Mouse (Mus musculus) heart, embryonic 12.5 days (tissue): Measurements from ENCODE around the gene Epb42. TPM values are rescaled to one million over a fixed set of nuclear protein-coding genes. Genes with fewer than 3 reads are reported as not detected.
A peak's percentile ranks its signal among the peaks of the same experiment; 100 is the strongest.
"Not testable (repeated sequence)": the region's sequence is repeated elsewhere in the genome, so short reads cannot be mapped to it uniquely, and the experiment has no call there.

Source experiments
- ATAC-seq: fragments of 200-750 bp; cut with Nextera tagmentation; 2 replicates; pipeline ENCODE4 v1.8.0; 2017; ENCODE audit warnings: moderate TSS enrichment, moderate library complexity; ENCODE audit not compliant: insufficient number of reproducible peaks, low FRiP score
- H3K27ac ChIP-seq: fragments of 300-500 bp; sonication (generic); 2 replicates; pipeline ENCODE4 v1.5.1; 2016; ENCODE audit warnings: mild to moderate bottlenecking, moderate library complexity; ENCODE audit not compliant: poor library complexity, severe bottlenecking
- H3K27me3 ChIP-seq: fragments of 300-500 bp; sonication (generic); replicated peaks from 2 replicates; pipeline ENCODE4 v1.6.1; 2016; ENCODE audit warnings: mild to moderate bottlenecking, moderate library complexity
- H3K36me3 ChIP-seq: fragments of 300-500 bp; sonication (generic); 2 replicates; pipeline ENCODE4 v1.6.1; 2016; ENCODE audit warnings: mild to moderate bottlenecking, moderate library complexity
- H3K4me1 ChIP-seq: fragments of 300-500 bp; sonication (generic); replicated peaks from 2 replicates; pipeline ENCODE4 v1.6.1; 2016; ENCODE audit warnings: mild to moderate bottlenecking
- H3K4me2 ChIP-seq: fragments of 300-500 bp; sonication (generic); 2 replicates; pipeline ENCODE4 v1.6.1; 2016; ENCODE audit warnings: mild to moderate bottlenecking, moderate library complexity
- H3K4me3 ChIP-seq: fragments of 300-500 bp; sonication (generic); 2 replicates; pipeline ENCODE4 v1.5.1; 2016; ENCODE audit warnings: mild to moderate bottlenecking
- H3K9ac ChIP-seq: fragments of 300-500 bp; sonication (generic); 2 replicates; pipeline ENCODE4 v1.6.1; 2016; ENCODE audit warnings: mild to moderate bottlenecking, moderate library complexity
- H3K9me3 ChIP-seq: fragments of 300-500 bp; sonication (generic); replicated peaks from 2 replicates; pipeline ENCODE4 v1.6.1; 2016; ENCODE audit warnings: mild to moderate bottlenecking, moderate library complexity
- WGBS: fragments of 180-500 bp; shearing (Covaris S2); methylation state at CpG from one replicate; pipeline ENCODE4 v1.1.7; 2016; 5-methylcytosine and 5-hydroxymethylcytosine counted together
- polyA plus RNA-seq: library from polyadenylated mRNA; unstranded; fragments of >200 nt; fragmentation: Nextera tagmentation; extraction: Ambion mirVana; gene quantifications from 2 replicates; pipeline ENCODE4 v1.2.1, GENCODE M21; 2016

The Epb42 gene
- polyA plus RNA-seq, 1 experiment from 2014 or later: 18.2 TPM

DNA sequence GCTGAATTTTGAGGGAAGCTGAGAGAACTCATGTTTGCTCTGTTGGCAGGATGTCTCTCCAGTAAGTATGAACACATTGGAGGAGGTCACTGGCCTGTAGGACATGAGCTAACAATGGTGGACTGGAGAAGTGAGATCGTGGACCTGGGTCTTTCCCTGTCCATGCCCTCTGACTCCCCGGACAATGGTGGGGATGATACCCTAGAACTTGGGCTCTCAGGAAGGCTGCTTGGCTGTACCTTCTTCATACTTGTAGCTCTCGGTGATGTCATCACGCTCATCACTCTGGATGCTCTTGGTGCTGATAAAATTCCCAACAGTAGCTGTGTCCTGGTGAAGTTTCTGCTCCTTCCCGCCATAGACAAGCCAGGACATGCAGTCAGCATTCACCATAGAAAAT is 15.3 kb upstream of the Epb42 start:
- Histone ChIP-seq H3K9ac (no peak overlapping the region), H3K36me3 (no peaks in the 10 kb centered on the region), H3K27me3 (no peaks in the 10 kb centered on the region), H3K4me3 (no peak overlapping the region), H3K4me1 (0 out of 2 replicates have a peak, but pooled peaks cover 5% of the 10 kb centered on the region), H3K4me2 (no peak overlapping the region), H3K9me3 (no peaks in the 10 kb centered on the region), H3K27ac (no peak overlapping the region)
- 81% methylated on average over 5 of the region's 5 CpGs for WGBS
- no peak for ATAC-seq

- H3K27me3 ChIP-seq: no peaks in the 10 kb centered on the region
- no peak overlapping the region for H3K27ac ChIP-seq
- no peak overlapping the region for H3K4me2 ChIP-seq
- no peak for ATAC-seq
- H3K9me3 ChIP-seq: no peaks in the 10 kb centered on the region
- WGBS: 69% methylated on average over 4 of the region's 4 CpGs
- H3K4me3 ChIP-seq: no peak overlapping the region
- H3K4me1 ChIP-seq: no peaks in the 10 kb centered on the region
- no peaks in the 10 kb centered on the region for H3K36me3 ChIP-seq
- H3K9ac ChIP-seq: no peak overlapping the region
These were observed 8.8 kb upstream of the Epb42 start for GRCm38 (mm10) chr2:121045653-121046052.

DNA sequence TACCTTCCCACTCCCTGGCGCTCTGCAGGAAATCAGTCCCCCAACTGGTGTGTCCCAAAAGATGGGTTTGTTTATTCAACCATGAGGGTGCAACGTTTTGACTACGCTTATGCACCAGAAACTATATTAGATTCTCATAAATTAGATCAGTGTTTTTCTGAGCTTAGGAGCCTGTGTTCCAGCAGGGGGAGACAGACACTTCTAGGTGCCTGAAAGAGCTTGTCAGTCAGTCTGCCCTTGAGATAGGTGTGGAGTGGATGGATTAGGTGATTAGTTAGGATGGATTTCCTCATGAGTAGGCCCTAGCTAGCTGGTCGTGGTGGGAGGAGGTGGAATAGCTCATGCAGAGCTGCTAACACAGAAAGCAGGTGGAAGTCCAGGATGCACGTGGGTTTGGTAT is 4.2 kb upstream of the Epb42 start:
- no peak for ATAC-seq
- Histone ChIP-seq H3K9me3 (no peaks in the 10 kb centered on the region), H3K4me1 (no peaks in the 10 kb centered on the region), H3K27me3 (no peaks in the 10 kb centered on the region), H3K27ac (no peak overlapping the region), H3K9ac (no peak overlapping the region), H3K36me3 (no peaks in the 10 kb centered on the region), H3K4me2 (no peak overlapping the region), H3K4me3 (no peak overlapping the region)
- WGBS: 41% methylated on average over 5 of the region's 5 CpGs

DNA sequence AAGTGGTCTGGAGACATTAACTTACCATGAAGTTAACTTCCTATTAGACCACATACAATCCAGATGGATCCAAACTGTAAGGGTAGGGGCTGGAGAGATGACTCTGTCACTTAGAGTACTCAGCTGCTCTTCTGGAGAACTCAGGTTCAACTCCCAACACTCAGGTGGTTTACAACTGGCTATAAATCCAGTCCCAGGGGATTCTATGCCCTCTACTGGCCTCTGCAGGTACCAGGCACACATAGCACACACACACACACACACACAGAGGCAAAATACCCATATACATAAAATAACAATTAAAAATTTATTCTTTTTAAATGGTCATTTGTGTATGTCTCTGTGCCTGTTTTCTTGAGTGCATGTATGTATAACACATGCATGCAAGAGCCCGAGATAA is 2.5 kb upstream of the Epb42 start:
- Histone ChIP-seq H3K4me2 (no peak overlapping the region), H3K27ac (no peak overlapping the region), H3K27me3 (no peaks in the 10 kb centered on the region), H3K4me3 (no peak overlapping the region), H3K36me3 (no peaks in the 10 kb centered on the region), H3K9ac (no peak overlapping the region), H3K4me1 (no peaks in the 10 kb centered on the region), H3K9me3 (no peaks in the 10 kb centered on the region)
- WGBS: 90% methylated on average over 1 of the region's 1 CpGs
- ATAC-seq: no peak

DNA sequence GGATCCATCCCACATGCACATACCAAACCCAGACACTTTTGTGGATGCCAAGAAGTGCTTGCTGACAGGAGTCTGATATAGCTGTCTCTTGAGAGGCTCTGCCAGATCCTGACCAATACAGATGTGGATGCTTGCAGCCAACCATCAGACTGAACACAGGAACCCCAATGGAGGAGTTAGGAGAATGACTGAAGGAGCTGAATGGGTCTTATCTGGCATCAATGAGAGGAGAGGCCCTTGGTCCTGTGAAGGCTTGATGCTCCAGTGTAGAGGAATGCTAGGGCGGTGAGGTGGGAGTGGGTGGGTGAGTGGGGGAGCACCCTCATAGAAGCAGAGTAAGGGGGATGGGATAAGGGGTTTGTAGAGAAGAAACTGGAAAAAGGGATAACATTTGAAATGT is 2.0 kb upstream of the Epb42 start:
- 71% methylated on average over 1 of the region's 1 CpGs for WGBS
- ATAC-seq, H3K27me3 ChIP-seq, H3K4me2 ChIP-seq, H3K36me3 ChIP-seq, H3K27ac ChIP-seq, H3K4me3 ChIP-seq, H3K4me1 ChIP-seq, H3K9ac ChIP-seq, H3K9me3 ChIP-seq: not testable (repeated sequence)

GRCm38 (mm10) chr2:121022918-121023317 is 14.0 kb downstream of the Epb42 start:
- H3K4me2 ChIP-seq: no peak overlapping the region
- H3K27ac ChIP-seq: no peak overlapping the region
- ATAC-seq: no peak
- no peaks in the 10 kb centered on the region for H3K4me1 ChIP-seq
- H3K9ac ChIP-seq: no peak overlapping the region
- no peaks in the 10 kb centered on the region for H3K27me3 ChIP-seq
- H3K36me3 ChIP-seq: peaks cover 1% of the 10 kb centered on the region
- WGBS: 68% methylated on average over 5 of the region's 5 CpGs
- no peaks in the 10 kb centered on the region for H3K9me3 ChIP-seq
- no peak overlapping the region for H3K4me3 ChIP-seq

DNA sequence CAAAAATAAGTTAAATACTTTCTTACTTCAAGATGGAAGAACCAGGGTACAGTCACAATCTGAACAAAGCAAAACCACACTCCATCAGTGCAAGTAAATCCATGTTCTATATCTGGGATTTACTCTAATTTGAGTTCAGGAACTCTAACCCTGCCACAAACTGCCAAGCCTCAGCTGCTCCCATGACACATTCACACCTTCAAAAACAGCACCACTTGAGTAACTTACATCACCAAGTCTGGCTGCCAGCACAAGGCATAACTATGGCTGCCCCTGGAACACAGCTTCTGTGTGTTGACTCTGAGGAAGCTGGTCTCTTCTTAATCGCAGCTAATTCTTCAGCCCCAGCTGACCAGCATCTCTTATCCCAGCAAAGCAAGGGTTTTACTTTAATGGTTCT is 19.7 kb downstream of the Epb42 start:
- WGBS: 74% methylated on average over 1 of the region's 1 CpGs
- Histone ChIP-seq H3K9me3 (no peaks in the 10 kb centered on the region), H3K36me3 (peaks cover 30% of the 10 kb centered on the region), H3K4me2 (no peak overlapping the region), H3K4me1 (no peaks in the 10 kb centered on the region), H3K27ac (no peak overlapping the region), H3K9ac (no peak overlapping the region), H3K4me3 (no peak overlapping the region), H3K27me3 (no peaks in the 10 kb centered on the region)
- ATAC-seq: no peak

DNA sequence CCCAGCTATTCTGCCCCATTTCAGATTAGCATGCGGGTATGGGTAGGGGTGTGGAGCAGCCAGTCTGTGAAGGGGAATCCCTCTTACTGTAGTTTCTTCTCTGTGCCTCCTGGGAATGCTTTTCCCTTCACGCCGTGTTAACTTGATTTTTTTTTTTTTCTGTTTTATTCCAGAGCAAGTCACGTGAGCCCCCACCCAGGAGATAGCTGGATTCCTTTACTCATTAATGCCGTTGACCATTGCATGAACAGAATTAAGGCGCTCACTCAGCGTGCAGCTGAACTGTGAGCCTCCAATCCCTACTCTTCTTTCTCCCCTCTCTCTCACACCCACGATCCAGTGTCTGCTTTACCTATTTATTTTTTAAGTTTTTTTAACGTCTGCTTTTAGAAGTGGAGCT is 20.6 kb downstream of the Epb42 start:
- WGBS: 82% methylated on average over 9 of the region's 9 CpGs
- H3K27me3 ChIP-seq: no peaks in the 10 kb centered on the region
- H3K36me3 ChIP-seq: peaks cover 37% of the 10 kb centered on the region
- no peak overlapping the region for H3K4me3 ChIP-seq
- H3K4me2 ChIP-seq: no peak overlapping the region
- no peak for ATAC-seq
- H3K9me3 ChIP-seq: no peaks in the 10 kb centered on the region
- no peak overlapping the region for H3K9ac ChIP-seq
- H3K4me1 ChIP-seq: no peaks in the 10 kb centered on the region
- no peak overlapping the region for H3K27ac ChIP-seq

GRCm38 (mm10) chr2:121015507-121015906 is 21.4 kb downstream of the Epb42 start:
- Histone ChIP-seq H3K9me3 (no peaks in the 10 kb centered on the region), H3K9ac (no peak overlapping the region), H3K4me2 (no peak overlapping the region), H3K4me1 (no peaks in the 10 kb centered on the region), H3K27ac (no peak overlapping the region), H3K4me3 (no peak overlapping the region), H3K27me3 (no peaks in the 10 kb centered on the region), H3K36me3 (peaks cover 40% of the 10 kb centered on the region)
- ATAC-seq: no peak
- 79% methylated on average over 2 of the region's 2 CpGs for whole genome bisulfite sequencing

DNA sequence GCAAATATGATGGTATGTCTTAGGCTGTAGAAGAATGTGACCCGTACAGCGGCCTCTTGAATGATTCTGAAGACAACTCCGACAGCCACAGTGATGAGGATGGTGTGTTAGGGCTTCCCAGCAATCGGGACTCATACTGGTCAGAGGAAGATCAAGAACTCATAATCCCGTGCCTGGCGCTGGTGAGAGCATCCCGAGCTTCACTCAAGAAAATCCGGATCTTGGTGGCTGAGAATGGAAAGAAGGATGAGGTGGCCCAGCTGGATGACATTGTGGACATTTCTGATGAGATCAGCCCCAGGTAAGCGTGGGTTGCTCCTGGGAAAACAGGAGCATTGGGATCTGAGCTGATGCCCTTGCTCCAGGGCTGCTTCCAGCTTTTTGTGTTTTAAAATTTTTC is 24.2 kb downstream of the Epb42 start:
- peaks cover 36% of the 10 kb centered on the region for H3K36me3 ChIP-seq
- no peak overlapping the region for H3K27ac ChIP-seq
- 86% methylated on average over 9 of the region's 9 CpGs for WGBS
- H3K27me3 ChIP-seq: no peaks in the 10 kb centered on the region
- H3K9ac ChIP-seq: no peak overlapping the region
- H3K4me1 ChIP-seq: peaks cover 7% of the 10 kb centered on the region
- no peak for ATAC-seq
- no peak overlapping the region for H3K4me2 ChIP-seq
- H3K9me3 ChIP-seq: no peaks in the 10 kb centered on the region
- no peak overlapping the region for H3K4me3 ChIP-seq

GRCm38 (mm10) chr2:121009071-121009677 is 27.7 kb downstream of the Epb42 start:
- H3K4me1 ChIP-seq: peaks cover 7% of the 10 kb centered on the region
- 20% methylated on average over 5 of the region's 5 CpGs for WGBS
- peak overlapping the region; percentile 95 for H3K4me2 ChIP-seq
- peak overlapping the region; percentile 78 for H3K9ac ChIP-seq
- peaks cover 21% of the 10 kb centered on the region for H3K36me3 ChIP-seq
- no peak for ATAC-seq
- peak overlapping the region; percentile 87 for H3K4me3 ChIP-seq
- no peaks in the 10 kb centered on the region for H3K27me3 ChIP-seq
- no peak overlapping the region for H3K27ac ChIP-seq
- no peaks in the 10 kb centered on the region for H3K9me3 ChIP-seq

- H3K27me3 ChIP-seq: no peaks in the 10 kb centered on the region
- peak; percentile 34; the same call in 1 of the 2 replicates for ATAC-seq
These were observed 28.2 kb downstream of the Epb42 start for GRCm38 (mm10) chr2:121008664-121009007.

More at GRCm38 (mm10) chr2:121008664-121009007, 28.2 kb downstream of the Epb42 start:
- H3K36me3 ChIP-seq: peaks cover 19% of the 10 kb centered on the region
- peak overlapping the region; percentile 30; the same call in 1 of the 2 replicates for H3K27ac ChIP-seq
- no peaks in the 10 kb centered on the region for H3K9me3 ChIP-seq
- 1% methylated on average over 12 of the region's 12 CpGs for WGBS
- H3K4me3 ChIP-seq: peak overlapping the region; percentile 87
- H3K4me2 ChIP-seq: peak overlapping the region; percentile 95
- H3K4me1 ChIP-seq: peaks cover 7% of the 10 kb centered on the region
- H3K9ac ChIP-seq: peak overlapping the region; percentile 78
